Mouse (Mus musculus) neural tube, embryonic 15.5 days (tissue): Measurements from ENCODE around the gene Slc2a13. TPM values are rescaled to one million over a fixed set of nuclear protein-coding genes. Genes with fewer than 3 reads are reported as not detected.

Experiments
- ATAC-seq: fragments of 200-750 bp; cut with Nextera tagmentation; 2 replicates; pipeline ENCODE4 v1.8.0; 2017; ENCODE audit warnings: mild to moderate bottlenecking, moderate TSS enrichment, moderate library complexity; ENCODE audit not compliant: low FRiP score
- H3K27ac ChIP-seq: fragments of 300-500 bp; sonication (generic); replicated peaks from 2 replicates; pipeline ENCODE4 v1.5.1; 2015; ENCODE audit warnings: mild to moderate bottlenecking, inconsistent platforms
- H3K27me3 ChIP-seq: fragments of 300-500 bp; sonication (generic); replicated peaks from 2 replicates; pipeline ENCODE4 v1.6.1; 2015; ENCODE audit warnings: inconsistent platforms
- H3K36me3 ChIP-seq: fragments of 300-500 bp; sonication (generic); 2 replicates; pipeline ENCODE4 v1.6.1; 2015; ENCODE audit warnings: inconsistent platforms
- H3K4me1 ChIP-seq: fragments of 300-500 bp; sonication (generic); 2 replicates; pipeline ENCODE4 v1.6.1; 2015; ENCODE audit warnings: inconsistent platforms
- H3K4me2 ChIP-seq: fragments of 300-500 bp; sonication (generic); 2 replicates; pipeline ENCODE4 v1.6.1; 2015; ENCODE audit warnings: inconsistent platforms, mild to moderate bottlenecking, moderate library complexity
- H3K4me3 ChIP-seq: fragments of 300-500 bp; sonication (generic); replicated peaks from 2 replicates; pipeline ENCODE4 v1.5.1; 2015; ENCODE audit warnings: mild to moderate bottlenecking, inconsistent platforms
- H3K9ac ChIP-seq: fragments of 300-500 bp; sonication (generic); replicated peaks from 2 replicates; pipeline ENCODE4 v1.6.1; 2015; ENCODE audit warnings: mild to moderate bottlenecking, inconsistent platforms
- H3K9me3 ChIP-seq: fragments of 300-500 bp; sonication (generic); replicated peaks from 2 replicates; pipeline ENCODE4 v1.6.1; 2016; ENCODE audit warnings: inconsistent platforms
- WGBS: fragments of 180-500 bp; shearing (Covaris S2); methylation state at CpG from one replicate; pipeline ENCODE4 v1.1.7; 2015; ENCODE audit warnings: mixed read lengths; 5-methylcytosine and 5-hydroxymethylcytosine counted together
- polyA plus RNA-seq: library from polyadenylated mRNA; unstranded; fragments of >200 nt; fragmentation: Nextera tagmentation; extraction: Ambion mirVana; gene quantifications from 2 replicates; pipeline ENCODE4 v1.2.1, GENCODE M21; 2015

Slc2a13 gene
- 4.7 and 4.8 TPM in 2 replicates for polyA plus RNA-seq

DNA sequence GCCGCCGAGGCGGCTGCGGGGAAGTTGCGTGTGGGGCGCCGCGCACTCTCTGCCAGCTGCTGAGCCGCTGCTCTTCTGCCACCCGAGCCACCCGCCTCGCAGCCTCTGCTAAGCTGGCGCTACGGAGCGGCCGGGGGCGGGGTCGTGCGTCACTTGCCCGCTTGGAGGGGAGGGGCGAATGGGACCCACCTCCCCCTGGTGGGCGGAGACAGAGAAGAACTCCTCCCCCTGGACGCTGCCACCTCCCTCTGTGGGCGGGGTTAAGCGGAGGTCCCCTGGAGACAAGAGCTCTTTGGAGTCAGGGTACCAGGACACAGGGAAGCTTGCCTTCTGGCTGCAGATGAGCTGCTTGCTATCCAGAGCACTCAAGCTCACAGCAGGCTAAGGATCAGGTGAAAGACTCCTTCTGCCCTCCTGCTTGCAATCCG is at the start of gene Slc2a13:
Gene Slc2a13 (minus strand): TSS at position 151 of the 428 bp plus-strand sequence.
- Histone ChIP-seq H3K27me3 (no peaks in the 10 kb centered on the region; the same call in 1 of the 2 replicates), H3K9me3 (no peaks in the 10 kb centered on the region), H3K9ac (peak within 1 kb of the TSS; percentile 77), H3K27ac (peak within 1 kb of the TSS; percentile 88), H3K4me1 (peaks cover 32% of the 10 kb centered on the region), H3K4me3 (peak within 1 kb of the TSS; percentile 70), H3K4me2 (peak within 1 kb of the TSS; percentile 88), H3K36me3 (no peaks in the 10 kb centered on the region)
- 0% methylated on average over 26 of the region's 26 CpGs for WGBS
- ATAC-seq = peak; percentile 96

DNA sequence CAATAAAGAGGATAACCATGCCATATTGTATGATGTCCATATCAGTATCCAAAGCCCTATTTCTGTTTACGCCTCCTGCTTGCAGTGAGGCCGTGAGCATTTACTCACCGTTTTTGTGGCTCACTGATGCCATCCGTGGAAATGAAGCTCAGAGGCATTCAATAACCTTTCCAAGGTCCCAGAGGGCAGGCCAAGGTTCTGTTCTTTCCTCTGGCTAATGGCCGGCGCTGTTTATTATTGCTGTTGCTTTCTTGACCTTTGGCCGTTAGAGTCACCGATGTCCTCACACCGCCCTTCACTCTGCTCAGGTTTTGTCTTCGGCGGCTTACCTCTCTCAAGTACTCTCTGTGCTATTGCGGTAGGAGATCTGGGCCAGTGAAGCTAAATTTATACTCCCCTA is 43.0 kb upstream of the Slc2a13 start:
- Histone ChIP-seq H3K27me3 (no peaks in the 10 kb centered on the region), H3K4me2 (no peak overlapping the region), H3K4me1 (peaks cover 6% of the 10 kb centered on the region; the same call in 1 of the 2 replicates), H3K9me3 (no peaks in the 10 kb centered on the region), H3K36me3 (no peaks in the 10 kb centered on the region), H3K27ac (no peak overlapping the region), H3K4me3 (no peak overlapping the region), H3K9ac (no peak overlapping the region)
- WGBS = 78% methylated on average over 12 of the region's 12 CpGs
- ATAC-seq = no peak

DNA sequence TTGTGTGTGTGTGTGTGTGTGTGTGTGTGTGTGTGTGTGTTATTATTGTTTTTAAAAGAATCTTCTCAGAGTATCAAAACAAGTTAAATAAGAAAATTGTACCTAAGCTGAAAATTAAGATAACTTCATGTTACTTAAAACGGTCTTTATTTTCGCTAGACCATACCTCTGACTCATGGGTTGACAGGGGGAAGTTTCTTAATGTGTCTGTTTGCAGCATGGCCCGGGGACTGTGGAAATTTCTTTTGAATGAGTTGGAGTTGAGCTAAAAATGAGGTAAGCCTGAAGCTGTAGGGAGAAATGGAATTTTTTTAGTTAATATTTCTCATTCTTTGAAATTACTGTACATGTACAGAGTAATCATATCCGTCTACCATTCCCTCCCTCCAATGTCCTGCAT is 42.5 kb upstream of the Slc2a13 start:
- no peaks in the 10 kb centered on the region for H3K9me3 ChIP-seq
- no peak overlapping the region for H3K27ac ChIP-seq
- H3K36me3 ChIP-seq = no peaks in the 10 kb centered on the region
- 92% methylated on average over 4 of the region's 4 CpGs for WGBS
- H3K4me3 ChIP-seq = no peak overlapping the region
- no peaks in the 10 kb centered on the region for H3K27me3 ChIP-seq
- H3K4me1 ChIP-seq = peaks cover 6% of the 10 kb centered on the region; the same call in 1 of the 2 replicates
- ATAC-seq = no peak
- H3K4me2 ChIP-seq = no peak overlapping the region
- no peak overlapping the region for H3K9ac ChIP-seq

DNA sequence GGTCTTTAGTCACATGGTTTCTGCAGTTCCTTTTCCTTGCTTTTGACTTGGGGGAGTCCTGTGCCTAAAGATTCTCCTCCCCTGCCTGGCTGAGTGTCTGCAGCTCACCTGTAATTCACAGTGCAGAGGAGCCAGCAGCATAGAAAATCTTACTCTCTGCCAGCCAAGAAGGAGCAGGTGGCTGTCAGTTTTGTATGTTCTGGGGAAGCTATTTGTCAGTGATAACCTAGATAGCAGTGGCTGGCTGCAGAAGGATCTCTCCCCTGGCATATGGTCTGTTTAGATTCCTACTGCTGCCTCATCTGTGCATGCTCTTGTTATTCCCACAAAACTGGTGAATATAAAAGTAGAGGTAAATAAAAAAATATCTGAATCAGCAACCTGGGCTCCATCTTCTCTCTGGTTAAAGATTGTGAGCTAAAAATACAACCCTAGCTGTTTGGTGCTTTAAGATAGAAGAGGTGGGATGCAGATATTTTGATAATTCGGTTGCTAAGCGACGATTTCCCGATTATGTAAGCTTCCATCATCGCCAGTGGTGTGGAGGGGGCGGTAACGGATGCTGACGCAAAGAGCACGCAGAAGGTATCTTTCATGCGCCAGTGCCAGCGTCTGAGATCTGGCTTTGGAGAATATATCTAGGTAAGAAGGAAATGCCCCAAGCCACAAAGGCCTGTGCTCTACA is 41.1 kb upstream of the Slc2a13 start:
- 83% methylated on average over 11 of the region's 11 CpGs for WGBS
- 0 out of 2 replicates have a peak overlapping the region, but pooled peaks have one; percentile 37 for H3K27ac ChIP-seq
- H3K4me3 ChIP-seq = no peak overlapping the region
- H3K36me3 ChIP-seq = no peaks in the 10 kb centered on the region
- H3K4me1 ChIP-seq = peaks cover 6% of the 10 kb centered on the region; the same call in 1 of the 2 replicates
- no peaks in the 10 kb centered on the region for H3K9me3 ChIP-seq
- H3K4me2 ChIP-seq = no peak overlapping the region
- no peak for ATAC-seq
- no peak overlapping the region for H3K9ac ChIP-seq
- H3K27me3 ChIP-seq = no peaks in the 10 kb centered on the region

DNA sequence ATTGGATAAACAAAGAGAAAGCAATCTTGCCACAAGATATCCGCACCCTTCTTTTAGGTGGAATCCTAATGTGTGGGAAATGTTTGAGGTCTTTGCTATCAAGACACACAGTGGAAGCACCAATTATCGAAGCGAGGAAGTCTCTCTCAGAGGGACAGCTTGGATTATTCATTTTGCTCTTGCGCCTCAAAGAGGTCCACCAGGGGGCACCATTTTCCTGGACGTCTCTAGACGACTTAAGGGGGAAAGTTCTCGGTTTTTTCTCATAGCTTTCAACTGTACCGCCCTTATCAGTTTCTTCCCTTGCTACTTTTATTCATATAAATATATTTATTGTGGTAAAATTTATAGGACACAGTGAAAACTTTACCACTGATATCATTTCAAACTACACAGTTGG is 36.7 kb upstream of the Slc2a13 start:
- H3K9me3 ChIP-seq = no peaks in the 10 kb centered on the region
- ATAC-seq = no peak
- H3K4me1 ChIP-seq = peaks cover 6% of the 10 kb centered on the region; the same call in 1 of the 2 replicates
- no peak overlapping the region for H3K4me2 ChIP-seq
- H3K9ac ChIP-seq = no peak overlapping the region
- H3K27ac ChIP-seq = no peak overlapping the region
- no peaks in the 10 kb centered on the region for H3K27me3 ChIP-seq
- H3K36me3 ChIP-seq = no peaks in the 10 kb centered on the region
- no peak overlapping the region for H3K4me3 ChIP-seq
- 32% methylated on average over 8 of the region's 8 CpGs for WGBS

DNA sequence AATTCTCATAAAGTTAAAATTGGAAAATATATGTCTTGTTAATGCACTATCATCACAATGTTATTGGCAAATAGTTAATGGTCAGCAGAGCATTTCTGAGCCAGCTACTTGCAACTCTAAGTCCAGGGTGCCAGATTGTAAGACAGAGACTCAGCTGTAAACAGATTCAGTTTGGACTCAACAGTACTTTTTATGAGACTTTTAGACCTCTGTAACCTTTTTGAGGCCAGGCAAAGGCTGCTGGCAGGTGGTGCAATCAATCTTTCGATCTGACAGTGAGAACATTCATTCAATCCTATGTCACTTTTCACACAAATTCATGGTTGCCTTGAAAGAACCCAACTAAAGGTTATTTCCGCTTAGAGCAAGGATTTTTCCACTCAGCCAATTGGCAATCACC is 35.8 kb upstream of the Slc2a13 start:
- 73% methylated on average over 2 of the region's 2 CpGs for WGBS
- H3K9me3 ChIP-seq = no peaks in the 10 kb centered on the region
- no peak for ATAC-seq

DNA sequence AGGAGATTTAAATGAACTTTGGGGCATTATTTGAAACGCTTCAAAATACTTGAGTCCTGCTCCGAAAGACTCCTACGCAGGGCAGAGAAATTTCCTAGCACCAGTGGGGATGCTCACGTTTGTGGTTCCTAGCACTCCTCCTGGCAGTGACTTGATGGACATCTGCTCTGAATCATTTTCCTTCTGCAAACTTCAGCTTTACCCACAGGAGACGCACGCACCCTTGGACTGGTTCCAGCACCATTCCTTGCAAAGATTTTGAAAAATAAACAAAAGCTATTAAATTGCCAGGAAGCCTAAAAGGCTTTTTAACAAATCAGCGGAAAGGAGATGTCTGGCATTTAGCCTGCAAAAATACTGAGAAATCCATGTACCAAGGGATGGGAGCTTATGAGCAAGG is 28.1 kb upstream of the Slc2a13 start:
- no peaks in the 10 kb centered on the region for H3K27me3 ChIP-seq
- 79% methylated on average over 7 of the region's 7 CpGs for WGBS
- no peak overlapping the region for H3K4me2 ChIP-seq
- no peak for ATAC-seq
- H3K27ac ChIP-seq = no peak overlapping the region
- no peak overlapping the region for H3K9ac ChIP-seq
- H3K9me3 ChIP-seq = no peaks in the 10 kb centered on the region
- H3K4me1 ChIP-seq = no peaks in the 10 kb centered on the region
- H3K36me3 ChIP-seq = no peaks in the 10 kb centered on the region
- H3K4me3 ChIP-seq = no peak overlapping the region

More for the DNA sequence above, 35.8 kb upstream of the Slc2a13 start:
- no peak overlapping the region for H3K4me3 ChIP-seq
- no peaks in the 10 kb centered on the region for H3K36me3 ChIP-seq
- no peak overlapping the region for H3K27ac ChIP-seq
- no peak overlapping the region for H3K4me2 ChIP-seq
- no peak overlapping the region for H3K9ac ChIP-seq
- H3K4me1 ChIP-seq = peaks cover 3% of the 10 kb centered on the region; the same call in 1 of the 2 replicates
- H3K27me3 ChIP-seq = no peaks in the 10 kb centered on the region

DNA sequence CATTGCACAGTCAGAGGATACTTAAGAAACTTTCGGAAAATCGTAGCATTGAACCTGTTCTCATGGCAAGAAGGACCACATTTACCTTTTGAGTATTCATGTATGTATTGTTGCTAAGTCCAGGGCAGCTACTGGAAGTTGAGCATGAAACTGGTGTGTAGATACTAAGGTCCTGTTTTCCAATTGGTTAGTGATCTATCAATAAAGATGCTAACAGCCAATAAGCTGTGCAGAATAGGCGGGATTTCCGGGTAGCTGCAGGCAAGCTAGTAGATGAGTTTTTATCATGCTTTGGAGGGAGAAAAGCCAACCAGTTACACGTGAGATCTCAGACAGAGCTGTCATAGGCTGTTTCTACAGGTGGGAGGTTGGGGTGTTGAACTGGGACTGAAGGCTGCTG is 24.2 kb upstream of the Slc2a13 start:
- no peak overlapping the region for H3K9ac ChIP-seq
- no peaks in the 10 kb centered on the region for H3K4me1 ChIP-seq
- no peaks in the 10 kb centered on the region for H3K36me3 ChIP-seq
- no peaks in the 10 kb centered on the region for H3K27me3 ChIP-seq
- WGBS = 90% methylated on average over 5 of the region's 5 CpGs
- no peak overlapping the region for H3K4me2 ChIP-seq
- H3K27ac ChIP-seq = no peak overlapping the region
- ATAC-seq = no peak
- H3K9me3 ChIP-seq = no peaks in the 10 kb centered on the region
- H3K4me3 ChIP-seq = no peak overlapping the region

DNA sequence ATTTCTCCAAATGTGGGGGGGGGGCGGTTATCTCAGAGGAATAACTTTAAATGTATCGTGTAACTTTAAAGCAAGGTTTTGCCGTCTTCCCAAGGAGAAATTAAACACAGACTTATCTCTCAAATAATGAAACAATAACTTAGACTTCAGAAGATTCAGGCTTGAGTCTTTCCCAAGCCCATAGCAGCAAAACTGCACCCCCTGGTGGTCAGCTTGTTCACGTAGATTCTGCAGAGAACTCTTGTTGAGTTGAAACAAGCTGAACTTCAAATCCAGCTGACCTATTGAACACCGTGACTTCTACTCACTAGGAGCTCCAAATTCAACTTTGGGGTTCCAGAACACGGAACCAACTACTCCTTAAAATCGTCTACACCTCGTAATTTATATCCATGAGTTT is 1.4 kb upstream of the Slc2a13 start:
- WGBS = 32% methylated on average over 8 of the region's 8 CpGs
- no peak for ATAC-seq
- H3K4me2 ChIP-seq = no peak overlapping the region
- no peaks in the 10 kb centered on the region for H3K36me3 ChIP-seq
- H3K27ac ChIP-seq = no peak overlapping the region
- H3K9me3 ChIP-seq = no peaks in the 10 kb centered on the region
- no peaks in the 10 kb centered on the region; the same call in 1 of the 2 replicates for H3K27me3 ChIP-seq
- H3K9ac ChIP-seq = no peak overlapping the region
- peaks cover 32% of the 10 kb centered on the region for H3K4me1 ChIP-seq
- no peak overlapping the region for H3K4me3 ChIP-seq

DNA sequence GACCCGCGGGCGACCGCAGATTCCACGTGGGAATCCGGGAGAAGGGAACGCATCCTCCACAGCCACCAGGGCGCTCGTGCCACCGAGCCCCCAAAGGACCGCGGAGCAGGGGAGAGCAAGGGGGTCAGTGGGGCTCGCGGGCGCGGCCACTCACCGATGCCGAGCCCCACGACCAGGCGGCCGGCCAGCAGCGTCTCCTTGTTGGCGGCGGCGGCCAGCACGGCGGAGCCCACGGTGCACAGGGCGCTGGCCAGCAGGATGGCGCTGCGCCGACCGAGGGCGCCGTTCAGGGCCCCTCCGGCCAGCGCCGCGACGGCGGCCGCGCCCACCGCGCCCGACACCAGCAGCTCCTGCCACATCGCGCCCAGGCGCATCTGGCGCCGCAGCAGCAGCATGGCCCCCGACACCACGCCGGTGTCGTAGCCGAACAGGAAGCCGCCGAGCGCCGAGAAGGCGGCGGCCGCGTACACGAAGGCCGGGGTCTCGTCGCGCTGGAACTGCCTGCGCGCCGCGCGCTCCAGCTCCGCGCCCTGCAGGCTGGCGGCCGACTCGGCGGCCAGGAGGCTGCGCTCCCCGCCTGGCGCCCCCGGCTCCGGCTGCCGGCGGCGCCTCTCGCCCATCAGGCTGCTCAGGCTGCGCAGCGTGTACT is 516 bp downstream of the Slc2a13 start:
- peak; percentile 86 for ATAC-seq
- no peaks in the 10 kb centered on the region for H3K9me3 ChIP-seq
- WGBS = 0% methylated on average over 83 of the region's 91 CpGs

DNA sequence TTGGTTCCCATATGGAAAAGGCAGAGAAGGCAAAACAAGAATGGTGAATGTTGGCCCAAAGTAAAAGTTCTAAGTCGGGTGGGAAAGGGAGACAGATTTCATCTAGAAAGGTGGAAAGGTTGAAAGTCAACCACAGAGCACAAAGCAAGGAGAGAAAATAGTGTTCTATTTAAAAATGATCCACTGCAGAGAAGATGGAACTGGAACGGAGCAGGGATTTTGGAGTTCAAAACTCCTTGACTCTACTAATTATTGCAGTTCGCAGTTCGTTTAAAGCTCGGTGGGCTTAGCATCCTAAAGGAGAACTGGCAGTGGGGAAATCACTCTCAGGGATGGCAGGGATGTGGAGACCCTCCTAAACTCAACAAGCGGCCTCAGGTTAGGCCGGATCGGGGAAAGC is 1.1 kb downstream of the Slc2a13 start:
- ATAC-seq = no peak
- Histone ChIP-seq H3K27ac (no peak overlapping the region), H3K4me1 (peaks cover 30% of the 10 kb centered on the region), H3K9ac (peak overlapping the region; percentile 77), H3K9me3 (no peaks in the 10 kb centered on the region), H3K4me2 (peak overlapping the region; percentile 88), H3K36me3 (no peaks in the 10 kb centered on the region), H3K4me3 (peak overlapping the region; percentile 70), H3K27me3 (no peaks in the 10 kb centered on the region; the same call in 1 of the 2 replicates)
- 9% methylated on average over 8 of the region's 8 CpGs for WGBS

More for the DNA sequence above, 516 bp downstream of the Slc2a13 start:
- Histone ChIP-seq H3K4me1 (peaks cover 31% of the 10 kb centered on the region), H3K36me3 (no peaks in the 10 kb centered on the region), H3K9ac (peak overlapping the region; percentile 77), H3K27ac (peak overlapping the region; percentile 88), H3K4me3 (peak overlapping the region; percentile 70), H3K4me2 (peak overlapping the region; percentile 88), H3K27me3 (no peaks in the 10 kb centered on the region; the same call in 1 of the 2 replicates)

DNA sequence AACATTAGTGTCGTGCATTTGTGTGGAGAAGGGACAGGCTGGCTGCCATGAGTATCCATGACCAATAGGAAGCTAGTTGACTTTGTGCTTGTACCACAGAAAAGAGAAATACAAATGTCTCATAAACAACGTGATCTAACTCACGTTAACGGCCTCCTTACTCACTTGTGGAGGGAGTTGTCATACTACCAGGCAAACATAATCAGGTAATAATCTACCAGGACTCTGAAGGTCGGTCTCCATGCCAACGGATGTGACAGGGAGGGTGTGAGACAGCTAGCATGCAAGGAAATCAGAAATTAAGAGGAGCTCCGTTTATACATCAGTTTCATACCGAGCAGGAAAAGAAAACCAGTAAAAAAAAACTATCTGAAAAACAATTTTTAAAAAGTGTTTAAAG is 6.3 kb downstream of the Slc2a13 start:
- Histone ChIP-seq H3K27ac (no peak overlapping the region), H3K27me3 (no peaks in the 10 kb centered on the region; the same call in 1 of the 2 replicates), H3K4me1 (peaks cover 31% of the 10 kb centered on the region), H3K4me3 (no peak overlapping the region), H3K36me3 (no peaks in the 10 kb centered on the region), H3K9ac (no peak overlapping the region), H3K4me2 (no peak overlapping the region), H3K9me3 (no peaks in the 10 kb centered on the region)
- 68% methylated on average over 8 of the region's 8 CpGs for WGBS
- no peak for ATAC-seq
